Mouse (Mus musculus) E14TG2a.4 (cell line): Measurements from ENCODE around the gene Stil.

Source experiments
- H3K27me3 ChIP-seq: 2 replicates; pipeline ENCODE4 v1.6.1; 2014; ENCODE audit warnings: low read length, control low read depth; ENCODE audit not compliant: insufficient read depth
- H3K36me3 ChIP-seq: 2 replicates; pipeline ENCODE4 v1.6.1; 2014; ENCODE audit warnings: low read length, control low read depth; ENCODE audit not compliant: insufficient read depth
- H3K4me1 ChIP-seq: replicated peaks from 2 replicates; pipeline ENCODE4 v1.6.1; 2014; ENCODE audit warnings: low read depth, low read length, control low read depth
- H3K4me3 ChIP-seq: replicated peaks from 2 replicates; pipeline ENCODE4 v1.5.1; 2014; ENCODE audit warnings: mild to moderate bottlenecking, low read length
- H3K9me3 ChIP-seq: 2 replicates; pipeline ENCODE4 v1.6.1; 2014; ENCODE audit warnings: low read length, control low read depth
- CTCF ChIP-seq: conservative IDR thresholded peaks from 2 replicates; pipeline ENCODE4 v1.5.1; 2014; ENCODE audit warnings: low read length
- NANOG ChIP-seq: IDR thresholded peaks from 2 replicates; pipeline ENCODE4 v1.6.1; 2014; ENCODE audit warnings: borderline replicate concordance, low read length, mixed read lengths
- POU5F1 ChIP-seq: IDR thresholded peaks from 2 replicates; pipeline ENCODE4 v1.6.1; 2014; ENCODE audit warnings: low read length, borderline replicate concordance

The Stil gene

GRCm38 (mm10) chr4:115014276-115014675 lies 14.3 kb downstream of the Stil start:
- Histone ChIP-seq H3K36me3 (peaks cover 81% of the 10 kb centered on the region), H3K4me1 (peaks cover 8% of the 10 kb centered on the region), H3K27me3 (no peaks in the 10 kb centered on the region), H3K9me3 (no peaks in the 10 kb centered on the region), H3K4me3 (no peak overlapping the region)
- no peak for TF ChIP-seq NANOG
- no peak for TF ChIP-seq CTCF
- no peak for TF ChIP-seq POU5F1

- Histone ChIP-seq H3K9me3 (no peaks in the 10 kb centered on the region), H3K4me1 (no peaks in the 10 kb centered on the region), H3K27me3 (no peaks in the 10 kb centered on the region), H3K4me3 (no peak overlapping the region), H3K36me3 (peaks cover 80% of the 10 kb centered on the region)
- TF ChIP-seq POU5F1 (no peak), CTCF (no peak)
Observed at GRCm38 (mm10) chr4:115019997-115020396, 20.0 kb downstream of the Stil start.

- no peaks in the 10 kb centered on the region for H3K9me3 ChIP-seq
- no peak for TF ChIP-seq CTCF
- peak; percentile 59; the same call in 1 of the 2 replicates for TF ChIP-seq NANOG
Observed at GRCm38 (mm10) chr4:115035043-115035442, 35.1 kb downstream of the Stil start.

GRCm38 (mm10) chr4:115038242-115038641 lies 38.3 kb downstream of the Stil start:
- peak; percentile 67 for TF ChIP-seq CTCF
- TF ChIP-seq POU5F1: no peak
- no peak for TF ChIP-seq NANOG
- Histone ChIP-seq H3K27me3 (no peaks in the 10 kb centered on the region), H3K36me3 (peaks cover 61% of the 10 kb centered on the region), H3K4me3 (no peak overlapping the region), H3K4me1 (0 out of 2 replicates have a peak, but pooled peaks cover 4% of the 10 kb centered on the region), H3K9me3 (no peaks in the 10 kb centered on the region)

More at GRCm38 (mm10) chr4:115035043-115035442, 35.1 kb downstream of the Stil start:
- peaks cover 66% of the 10 kb centered on the region for H3K36me3 ChIP-seq
- 0 out of 2 replicates have a peak, but pooled peaks cover 4% of the 10 kb centered on the region for H3K4me1 ChIP-seq
- no peak overlapping the region for H3K4me3 ChIP-seq
- H3K27me3 ChIP-seq: no peaks in the 10 kb centered on the region

- TF ChIP-seq POU5F1 (no peak), CTCF (no peak), NANOG (no peak)
- Histone ChIP-seq H3K4me3 (no peak overlapping the region), H3K36me3 (peaks cover 23% of the 10 kb centered on the region), H3K4me1 (peaks cover 12% of the 10 kb centered on the region), H3K9me3 (no peaks in the 10 kb centered on the region), H3K27me3 (peaks cover 22% of the 10 kb centered on the region)
Observed at GRCm38 (mm10) chr4:115045621-115046020, 45.7 kb downstream of the Stil start.

GRCm38 (mm10) chr4:115047750-115048149 lies 47.8 kb downstream of the Stil start:
- TF ChIP-seq CTCF: peak; percentile 84
- 0 out of 2 replicates have a peak, but pooled peaks have one; percentile 2 for TF ChIP-seq NANOG
- TF ChIP-seq POU5F1: no peak
- peaks cover 40% of the 10 kb centered on the region for H3K27me3 ChIP-seq
- no peaks in the 10 kb centered on the region for H3K9me3 ChIP-seq
- H3K36me3 ChIP-seq: peaks cover 2% of the 10 kb centered on the region; the same call in 1 of the 2 replicates
- H3K4me1 ChIP-seq: peaks cover 17% of the 10 kb centered on the region
- 0 out of 2 replicates have a peak overlapping the region, but pooled peaks have one; percentile 5 for H3K4me3 ChIP-seq

GRCm38 (mm10) chr4:115048190-115048589 lies 48.2 kb downstream of the Stil start:
- 0 out of 2 replicates have a peak overlapping the region, but pooled peaks have one; percentile 5 for H3K4me3 ChIP-seq
- peaks cover 45% of the 10 kb centered on the region for H3K27me3 ChIP-seq
- peaks cover 21% of the 10 kb centered on the region for H3K4me1 ChIP-seq
- peaks cover 2% of the 10 kb centered on the region; the same call in 1 of the 2 replicates for H3K36me3 ChIP-seq
- no peak for TF ChIP-seq NANOG
- no peak for TF ChIP-seq CTCF
- no peak for TF ChIP-seq POU5F1
- H3K9me3 ChIP-seq: no peaks in the 10 kb centered on the region

GRCm38 (mm10) chr4:115051245-115051644 lies 51.3 kb downstream of the Stil start:
- Histone ChIP-seq H3K27me3 (peaks cover 73% of the 10 kb centered on the region), H3K4me1 (peaks cover 23% of the 10 kb centered on the region), H3K36me3 (no peaks in the 10 kb centered on the region), H3K4me3 (no peak overlapping the region), H3K9me3 (no peaks in the 10 kb centered on the region)
- TF ChIP-seq NANOG (no peak), POU5F1 (no peak), CTCF (no peak)

GRCm38 (mm10) chr4:115052343-115053005 lies 52.5 kb downstream of the Stil start:
- H3K36me3 ChIP-seq: no peaks in the 10 kb centered on the region
- H3K4me1 ChIP-seq: peaks cover 30% of the 10 kb centered on the region
- peaks cover 85% of the 10 kb centered on the region for H3K27me3 ChIP-seq
- peak overlapping the region; percentile 51 for H3K4me3 ChIP-seq
- no peaks in the 10 kb centered on the region for H3K9me3 ChIP-seq
- TF ChIP-seq CTCF (no peak), POU5F1 (no peak), NANOG (no peak)
